Mouse (Mus musculus) cerebellum, adult 2 months (tissue): ENCODE results near the gene Nckap5.

Experiments
- CTCF ChIP-seq: fragments of 200-500 bp; IDR thresholded peaks from 2 replicates; pipeline ENCODE4 v1.5.1; 2011; ENCODE audit warnings: low read depth, mild to moderate bottlenecking, control low read depth, low read length, moderate library complexity, borderline replicate concordance; ENCODE audit not compliant: insufficient read depth
- POLR2A ChIP-seq: fragments of 200-500 bp; IDR thresholded peaks from 2 replicates; pipeline ENCODE4 v1.6.1; 2011; ENCODE audit warnings: low read length, control low read depth, borderline replicate concordance; ENCODE audit not compliant: insufficient read depth

GRCm38 (mm10) chr1:126155816-126156215, 674.8 kb downstream of the Nckap5 start:
- TF ChIP-seq POLR2A (no peak), CTCF (no peak)
